Mouse (Mus musculus): ENCODE data around the gene Fam3c. TPM values are rescaled to one million over a fixed set of nuclear protein-coding genes. Genes with fewer than 3 reads are reported as not detected.

Fam3c gene
- total RNA-seq, 2 experiments from 2014 or later = 86.8 to 92.8 TPM

- no peak for TF ChIP-seq CTCF (IDR thresholded peaks at IDR 0.05)
- Histone ChIP-seq H3K27ac (no peak overlapping the region), H3K4me3 (no peak overlapping the region)
- intact Hi-C loops (cut with DNase I) = no loop called here
- no peak for DNase-seq (ENCODE audit: extremely low spot score in 1 of 2, low spot score in 2 of 2)
Observed at GRCm38 (mm10) chr6:22258784-22259183, 97.3 kb downstream of the Fam3c start.

Other genes with a start within 250 kb of the Fam3c start
- 1 to 10 TPM in 1 of 2 experiments, under 1 TPM in 1; 0.72 to 1.1 TPM for gene Wnt16, start 68.0 kb downstream of the Fam3c start, total RNA-seq (2021)

All from left cerebral cortex, adult 2 months (tissue).